Mouse (Mus musculus): ENCODE results near the gene A230050P20Rik.

GRCm38 (mm10) chr9:20890411-20890810 lies 22.0 kb downstream of the A230050P20Rik start:
- TF ChIP-seq CTCF (IDR thresholded peaks at IDR 0.05; ENCODE audit: extremely low read depth, insufficient read depth, low read length) (no peak), POLR2A (IDR thresholded peaks at IDR 0.05; ENCODE audit: extremely low read depth, insufficient read depth, low read length) (no peak)

Data from cortical plate, adult 2 months (tissue).